7 mouse cellular contexts compared by ENCODE assay signal in genomic region chr11:110379661-110380309, GRCm38 (mm10). TPM values are rescaled to one million over a fixed set of nuclear protein-coding genes. Genes with fewer than 3 reads are reported as not detected.
DNase-seq lines count a peak whose midpoint lies in the region; ATAC-seq lines count a peak whose summit lies in the region.

No protein-coding gene starts in this region.

- peak; percentile 75 for DNase-seq in adrenal gland, postnatal 10 days
- peak; percentile 78 for DNase-seq in embryo, embryonic 11 days
- peak; percentile 28 to 54 for DNase-seq in gastrocnemius, postnatal 4 days (ENCODE audit: low spot score in 2 of 2)
- DNase-seq in left cerebral cortex, postnatal 14 days (ENCODE audit: low spot score in 2 of 2) = peak; percentile 42 to 53
- DNase-seq in right cerebral cortex, postnatal 25 days = peak; percentile 31

- peak overlapping the region; percentile 64 for H3K9ac ChIP-seq in intestine, embryonic 16.5 days (ENCODE audit: low read depth, low read length)

- H3K4me2 ChIP-seq in intestine, embryonic 16.5 days (ENCODE audit: low read depth, low read length) = peak overlapping the region; percentile 74

- no peaks in the 10 kb centered on the region for H3K36me3 ChIP-seq in intestine, embryonic 16.5 days (ENCODE audit: control insufficient read depth, insufficient read depth, low read length)
- H3K36me3 ChIP-seq in megakaryocyte, embryonic 14.5 days (replicated peaks; ENCODE audit: low read length) = no peaks in the 10 kb centered on the region

- peak overlapping the region; percentile 45 for H3K4me3 ChIP-seq in intestine, embryonic 16.5 days (ENCODE audit: low read length)
- H3K4me3 ChIP-seq in megakaryocyte, embryonic 14.5 days (replicated peaks) = peak overlapping the region; percentile 62

- peaks cover 9% of the 10 kb centered on the region; the same call in 1 of the 2 replicates for H3K4me1 ChIP-seq in intestine, embryonic 16.5 days (ENCODE audit: control insufficient read depth, insufficient read depth, low read length)
- peaks cover 14% of the 10 kb centered on the region for H3K4me1 ChIP-seq in megakaryocyte, embryonic 14.5 days

- WGBS in intestine, embryonic 16.5 days = 4% methylated on average over 20 of the region's 20 CpGs

- intact Hi-C loops in left cerebral cortex, postnatal 14 days (cut with DNase I) = no loop called here

- no peaks in the 10 kb centered on the region for H3K27me3 ChIP-seq in intestine, embryonic 16.5 days (replicated peaks; ENCODE audit: control insufficient read depth, insufficient read depth, low read length)
- H3K27me3 ChIP-seq in megakaryocyte, embryonic 14.5 days (replicated peaks) = no peaks in the 10 kb centered on the region

- peak; percentile 99 for ATAC-seq in intestine, embryonic 16.5 days

- H3K9me3 ChIP-seq in intestine, embryonic 16.5 days (ENCODE audit: control insufficient read depth, low read length) = no peaks in the 10 kb centered on the region; the same call in 1 of the 2 replicates
- H3K9me3 ChIP-seq in megakaryocyte, embryonic 14.5 days = no peaks in the 10 kb centered on the region

- peak overlapping the region; percentile 94 for H3K27ac ChIP-seq in intestine, embryonic 16.5 days (ENCODE audit: low read length)

RNA-seq across cellular contexts. Expression of gene Map2k6, which starts 19.1 kb away (rescaled TPM):
- 10 to 100 TPM in 1 of 2 experiments, 1 to 10 TPM in 1; 7.6 to 11.0 TPM for total RNA-seq in adrenal gland, postnatal 10 days (2021)
- total RNA-seq in gastrocnemius, postnatal 4 days (2021) = 10 to 100 TPM; 13.8 to 16.4 TPM
- polyA plus RNA-seq in intestine, embryonic 16.5 days (2015; fragmentation: Nextera tagmentation; extraction: Ambion mirVana) = 15.4 and 17.4 TPM in 2 replicates
- total RNA-seq in left cerebral cortex, postnatal 14 days (2021) = 10 to 100 TPM; 22.8 to 25.1 TPM
- polyA plus RNA-seq in megakaryocyte, embryonic 14.5 days (2012; ENCODE audit: insufficient read depth, low replicate concordance) = 0.36 TPM in 1 of 2 replicates, not detected in the other

RNA-seq across cellular contexts. Expression of gene Abca5, which starts 42.3 kb away (rescaled TPM):
- 10 to 100 TPM in 1 of 2 experiments, 1 to 10 TPM in 1; 9.7 to 10.3 TPM for total RNA-seq in adrenal gland, postnatal 10 days (2021)
- total RNA-seq in gastrocnemius, postnatal 4 days (2021) = 10 to 100 TPM; 17.1 to 19.8 TPM
- 1.9 and 2.7 TPM in 2 replicates for polyA plus RNA-seq in intestine, embryonic 16.5 days (2015; fragmentation: Nextera tagmentation; extraction: Ambion mirVana)
- 10 to 100 TPM; 36.2 to 38.6 TPM for total RNA-seq in left cerebral cortex, postnatal 14 days (2021)
- not detected in 2 replicates for polyA plus RNA-seq in megakaryocyte, embryonic 14.5 days (2012; ENCODE audit: insufficient read depth, low replicate concordance)

Comparison
In these comparisons a context has a peak if more than half of its experiments do, and no peak if none do; other contexts are left out.
1. Peak in every context shown above with its lines: DNase-seq, ATAC-seq, H3K4me3 ChIP-seq and H3K27ac ChIP-seq.